Mouse (Mus musculus) monocyte, adult 59 days (primary cell): ENCODE results near the gene Hypk. TPM values are rescaled to one million over a fixed set of nuclear protein-coding genes. Genes with fewer than 3 reads are reported as not detected.

Source experiments
- total RNA-seq, 2 experiments: library from RNA; stranded (reverse); gene quantifications; one replicate each; pipeline ENCODE4 v1.2.4; 2023

The Hypk gene
- 10 to 100 TPM; 27.3 to 57.8 TPM for total RNA-seq

GRCm38 (mm10) chr2:121452990-121453389, at the start of gene Hypk:
Gene Hypk (plus strand): TSS chr2:121453290.

GRCm38 (mm10) chr2:121413387-121414042, 39.6 kb upstream of the Hypk start, which contains the start of the genes Pdia3 and Catsper2:
Gene Pdia3 (plus strand): TSS chr2:121413775.
Gene Catsper2 (minus strand): TSS chr2:121413792.

DNA sequence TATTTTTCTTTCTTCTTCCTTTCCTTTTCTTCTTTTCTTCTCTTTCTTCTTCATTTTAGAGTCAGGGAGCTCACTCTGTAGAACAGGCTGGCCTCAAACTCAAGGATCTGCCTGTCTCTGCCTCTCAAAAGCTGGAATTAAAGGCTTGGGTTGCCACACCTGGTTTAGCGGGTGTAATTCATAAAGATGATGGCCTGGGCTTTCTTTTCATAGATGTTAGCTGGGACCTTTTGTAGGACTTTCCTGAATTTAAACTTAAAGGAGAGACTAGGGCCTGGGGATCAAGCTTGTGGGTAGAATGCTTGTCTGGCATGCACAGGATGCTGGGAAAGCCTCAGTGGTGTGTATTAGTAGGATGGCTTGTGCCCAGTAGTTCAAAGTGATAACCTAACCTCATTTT, 8.9 kb upstream of the Hypk start, which contains the start of gene Ell3:
Gene Ell3 (minus strand): TSS at position 101 of the 400 bp plus-strand sequence.

DNA sequence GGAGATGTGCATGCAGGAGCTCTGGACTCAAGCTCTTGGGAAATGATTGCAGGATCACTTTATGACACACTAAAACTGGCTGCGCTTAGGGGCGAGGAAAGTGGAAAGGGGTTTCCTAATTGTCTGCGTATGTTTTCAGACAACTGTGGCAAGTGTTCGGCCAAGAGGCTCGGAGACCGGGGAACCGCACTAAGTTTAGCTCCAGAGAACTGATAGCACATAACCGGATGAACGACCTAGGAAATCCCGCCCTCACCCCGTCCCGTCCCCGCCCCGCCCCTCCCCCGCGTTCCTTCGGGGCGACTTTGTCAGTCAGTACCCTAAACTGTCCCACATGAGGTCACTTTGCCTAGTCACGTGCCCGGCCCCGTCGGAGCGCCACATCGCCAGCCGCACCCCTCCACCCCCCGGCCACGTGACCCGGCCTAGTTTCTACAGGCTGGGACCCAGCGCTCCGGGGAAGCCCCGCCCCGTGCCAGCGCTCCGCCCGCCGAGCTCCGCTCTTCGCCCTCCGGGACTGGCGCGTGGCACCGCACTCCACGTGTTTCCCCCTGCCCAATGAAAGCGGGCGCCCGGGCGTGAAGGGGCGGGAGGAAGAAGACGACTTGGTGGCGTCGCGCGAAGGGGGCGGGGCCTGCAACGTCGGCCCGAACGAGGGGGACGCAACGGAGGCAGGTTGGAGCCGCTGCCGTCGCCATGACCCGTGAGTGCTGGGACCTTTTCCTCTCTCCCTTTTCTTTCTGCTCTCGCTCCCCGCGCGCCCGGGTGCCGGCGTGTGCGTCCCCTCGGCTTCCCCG, 4.2 kb upstream of the Hypk start, which contains the start of gene Serf2:
Gene Serf2 (plus strand): TSS at position 457 of the 797 bp plus-strand sequence.

GRCm38 (mm10) chr2:121456692-121457642, 3.9 kb downstream of the Hypk start, which contains the start of gene Serinc4:
Gene Serinc4 (minus strand): TSS chr2:121456781.

DNA sequence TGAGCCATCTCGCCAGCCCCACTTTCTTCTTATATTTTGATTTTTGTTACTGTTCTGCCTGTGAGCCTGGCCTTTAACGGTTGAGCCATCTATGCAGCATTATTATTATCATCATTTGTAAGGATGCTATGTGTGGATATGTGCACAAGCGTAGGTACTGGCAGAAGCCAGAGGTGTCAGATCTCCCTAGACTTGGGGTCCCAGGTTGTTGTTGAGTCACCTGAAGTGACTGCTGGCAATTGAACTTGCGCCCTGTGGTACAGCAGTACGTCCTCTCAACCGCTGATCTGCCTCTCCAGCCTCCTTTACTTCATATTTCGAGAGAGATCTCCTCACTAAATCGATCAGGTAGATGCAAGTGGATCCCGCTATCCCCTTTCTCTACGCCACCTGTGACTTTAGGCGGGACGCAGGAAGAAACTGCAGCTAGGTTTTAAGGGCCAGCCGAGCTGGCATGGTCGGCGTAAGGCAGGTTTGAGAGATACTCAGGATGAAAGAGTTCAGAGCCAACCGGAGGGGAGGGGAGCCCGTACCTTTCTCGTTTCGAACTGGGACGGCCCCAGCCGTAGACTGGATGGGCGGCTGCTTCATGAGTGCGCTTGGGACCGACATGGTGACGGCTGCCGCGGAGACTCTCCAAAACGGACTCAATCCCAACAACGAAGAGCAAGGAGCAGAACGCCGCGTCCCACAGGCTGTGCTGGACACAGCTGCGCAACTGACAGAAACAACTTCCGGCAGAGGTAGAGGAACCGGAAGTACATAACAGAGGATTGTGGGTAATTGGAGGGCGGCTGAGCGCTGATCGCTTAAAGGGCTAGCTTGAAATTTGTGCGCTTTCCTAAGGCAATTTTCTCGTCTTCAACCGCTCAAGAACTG, 20.4 kb downstream of the Hypk start, which contains the start of gene Mfap1b:
Gene Mfap1b (minus strand): TSS at position 767 of the 879 bp plus-strand sequence.

GRCm38 (mm10) chr2:121505942-121506882, 53.1 kb downstream of the Hypk start, which contains the start of the genes Mfap1a and Wdr76:
Gene Mfap1a (minus strand): TSS chr2:121506665.
Gene Wdr76 (plus strand): TSS chr2:121506723.

Other genes with a start within 250 kb of the Hypk start
- 10 to 100 TPM; 28.9 to 29.0 TPM for gene Trp53bp1, start 181.9 kb upstream of the Hypk start, total RNA-seq
- gene Map1a, start 163.7 kb upstream of the Hypk start, total RNA-seq = 1 to 10 TPM in 1 of 2 experiments, under 1 TPM in 1; 0.18 to 1.5 TPM
- gene Ppip5k1, start 97.9 kb upstream of the Hypk start, total RNA-seq = 10 to 100 TPM; 13.9 to 14.4 TPM
- gene Ckmt1, start 95.6 kb upstream of the Hypk start, total RNA-seq = not detected
- not detected for gene Strc, start 66.1 kb upstream of the Hypk start, total RNA-seq
- gene Pdia3, start 39.5 kb upstream of the Hypk start, total RNA-seq = 100 to 1,000 TPM; 262 to 273 TPM
- gene Catsper2, start 39.5 kb upstream of the Hypk start, total RNA-seq = 1 to 10 TPM; 1.8 to 2.4 TPM
- gene Ell3, start 9.0 kb upstream of the Hypk start, total RNA-seq = under 1 TPM in 1 of 2 experiments, not detected in 1; 0.94 TPM
- gene Serf2, start 4.1 kb upstream of the Hypk start, total RNA-seq = 100 to 1,000 TPM; 409 to 493 TPM
- gene Serinc4, start 3.5 kb downstream of the Hypk start, total RNA-seq = not detected
- gene Mfap1b, start 20.8 kb downstream of the Hypk start, total RNA-seq = 10 to 100 TPM; 31.8 to 35.6 TPM
- gene Mfap1a, start 53.4 kb downstream of the Hypk start, total RNA-seq = 10 to 100 TPM; 28.5 to 35.8 TPM
- 1 to 10 TPM; 5.1 to 5.9 TPM for gene Wdr76, start 53.4 kb downstream of the Hypk start, total RNA-seq